Mouse (Mus musculus) midbrain, embryonic 13.5 days (tissue): Measurements from ENCODE around the gene 1700122O11Rik. TPM values are rescaled to one million over a fixed set of nuclear protein-coding genes. Genes with fewer than 3 reads are reported as not detected.
A peak's percentile ranks its signal among the peaks of the same experiment; 100 is the strongest.

Experiments used
- ATAC-seq: fragments of 200-750 bp; cut with Nextera tagmentation; 2 replicates; pipeline ENCODE4 v1.8.0; 2017; ENCODE audit warnings: mild to moderate bottlenecking, moderate TSS enrichment, moderate library complexity
- H3K27ac ChIP-seq: fragments of 300-500 bp; sonication (generic); 2 replicates; pipeline ENCODE4 v1.5.1; 2015; ENCODE audit warnings: inconsistent platforms, mild to moderate bottlenecking, moderate library complexity
- H3K27me3 ChIP-seq: fragments of 300-500 bp; sonication (generic); 2 replicates; pipeline ENCODE4 v1.6.1; 2015; ENCODE audit warnings: mild to moderate bottlenecking, inconsistent platforms
- H3K36me3 ChIP-seq: fragments of 300-500 bp; sonication (generic); 2 replicates; pipeline ENCODE4 v1.6.1; 2015; ENCODE audit warnings: mild to moderate bottlenecking, inconsistent platforms
- H3K4me1 ChIP-seq: fragments of 300-500 bp; sonication (generic); replicated peaks from 2 replicates; pipeline ENCODE4 v1.6.1; 2015; ENCODE audit warnings: inconsistent platforms
- H3K4me2 ChIP-seq: fragments of 300-500 bp; sonication (generic); replicated peaks from 2 replicates; pipeline ENCODE4 v1.6.1; 2015; ENCODE audit warnings: moderate library complexity, mild to moderate bottlenecking, inconsistent platforms
- H3K4me3 ChIP-seq: fragments of 300-500 bp; sonication (generic); replicated peaks from 2 replicates; pipeline ENCODE4 v1.5.1; 2015; ENCODE audit warnings: mild to moderate bottlenecking, inconsistent platforms
- H3K9ac ChIP-seq: fragments of 300-500 bp; sonication (generic); replicated peaks from 2 replicates; pipeline ENCODE4 v1.6.1; 2015; ENCODE audit warnings: mild to moderate bottlenecking, inconsistent platforms
- H3K9me3 ChIP-seq: fragments of 300-500 bp; sonication (generic); 2 replicates; pipeline ENCODE4 v1.6.1; 2016; ENCODE audit warnings: mild to moderate bottlenecking, inconsistent platforms
- WGBS: fragments of 180-500 bp; shearing (Covaris S2); methylation state at CpG from one replicate; pipeline ENCODE4 v1.1.7; 2015; 5-methylcytosine and 5-hydroxymethylcytosine counted together
- polyA plus RNA-seq: library from polyadenylated mRNA; unstranded; fragments of >200 nt; fragmentation: Nextera tagmentation; extraction: Ambion mirVana; gene quantifications from 2 replicates; pipeline ENCODE4 v1.2.1, GENCODE M21; 2015

1700122O11Rik gene
- polyA plus RNA-seq, 1 experiment from 2014 or later = not detected

GRCm38 (mm10) chr17:48045631-48046030 is 7.5 kb upstream of the 1700122O11Rik start:
- no peak overlapping the region for H3K4me3 ChIP-seq
- H3K4me2 ChIP-seq = no peak overlapping the region
- H3K9ac ChIP-seq = no peak overlapping the region
- ATAC-seq = no peak
- WGBS = 30% methylated on average over 4 of the region's 4 CpGs
- H3K4me1 ChIP-seq = peaks cover 13% of the 10 kb centered on the region
- H3K27ac ChIP-seq = no peak overlapping the region
- H3K9me3 ChIP-seq = no peaks in the 10 kb centered on the region
- peaks cover 9% of the 10 kb centered on the region; the same call in 1 of the 2 replicates for H3K27me3 ChIP-seq
- no peaks in the 10 kb centered on the region for H3K36me3 ChIP-seq

DNA sequence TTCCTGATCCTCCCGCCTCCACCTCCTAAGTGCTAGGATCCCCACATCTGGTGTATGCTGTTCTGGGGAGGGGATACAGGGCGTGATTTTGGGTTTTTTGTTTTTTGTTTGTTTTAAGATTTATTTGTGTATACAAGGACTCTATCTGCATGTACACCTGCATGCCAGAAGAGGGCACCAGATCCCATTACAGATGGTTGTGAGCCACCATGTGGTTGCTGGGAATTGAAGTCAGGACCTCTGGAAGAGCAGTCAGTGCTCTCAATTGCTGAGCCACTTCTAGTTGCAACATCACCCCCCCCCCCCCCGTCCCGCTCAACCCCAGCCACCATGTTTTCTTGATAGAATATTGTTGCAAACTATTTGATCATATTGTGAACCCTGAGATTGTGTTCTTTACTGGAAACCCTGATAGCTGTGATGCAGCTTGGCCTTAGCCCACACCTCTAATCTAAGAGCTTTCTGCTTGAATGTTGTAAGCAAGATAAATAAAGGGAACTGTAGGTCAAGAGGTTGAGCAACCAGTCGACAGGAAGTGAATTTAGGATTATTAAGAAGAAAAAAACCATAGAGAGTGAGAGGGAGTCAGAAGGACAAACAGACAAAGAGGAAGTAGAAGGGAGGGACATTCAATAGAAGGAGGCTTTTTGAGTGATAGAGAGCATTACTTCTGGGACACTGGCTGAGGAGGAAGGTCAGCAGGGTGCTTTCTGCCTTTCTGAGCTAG is 5.2 kb upstream of the 1700122O11Rik start:
- H3K4me1 ChIP-seq = peaks cover 27% of the 10 kb centered on the region
- no peak overlapping the region for H3K9ac ChIP-seq
- peaks cover 17% of the 10 kb centered on the region for H3K27me3 ChIP-seq
- H3K9me3 ChIP-seq = no peaks in the 10 kb centered on the region
- no peak for ATAC-seq
- H3K27ac ChIP-seq = no peak overlapping the region
- no peak overlapping the region for H3K4me2 ChIP-seq
- no peak overlapping the region for H3K4me3 ChIP-seq
- no peaks in the 10 kb centered on the region for H3K36me3 ChIP-seq
- WGBS = 84% methylated on average over 5 of the region's 5 CpGs

GRCm38 (mm10) chr17:48041351-48042287 is 3.5 kb upstream of the 1700122O11Rik start:
- peak; percentile 74 for ATAC-seq
- Histone ChIP-seq H3K4me3 (no peak overlapping the region; the same call in 1 of the 2 replicates), H3K4me2 (peak overlapping the region; percentile 44), H3K9me3 (no peaks in the 10 kb centered on the region), H3K4me1 (peaks cover 27% of the 10 kb centered on the region), H3K27me3 (peaks cover 22% of the 10 kb centered on the region), H3K27ac (peak overlapping the region; percentile 76), H3K9ac (no peak overlapping the region), H3K36me3 (no peaks in the 10 kb centered on the region)
- 3% methylated on average over 29 of the region's 29 CpGs for WGBS

- no peaks in the 10 kb centered on the region for H3K9me3 ChIP-seq
- no peak overlapping the region for H3K9ac ChIP-seq
- H3K4me1 ChIP-seq = peaks cover 27% of the 10 kb centered on the region
- H3K36me3 ChIP-seq = no peaks in the 10 kb centered on the region
- peaks cover 22% of the 10 kb centered on the region for H3K27me3 ChIP-seq
- H3K4me3 ChIP-seq = no peak overlapping the region
- no peak overlapping the region for H3K27ac ChIP-seq
- peak; percentile 67 for ATAC-seq
- peak overlapping the region; percentile 40 for H3K4me2 ChIP-seq
- 12% methylated on average over 14 of the region's 14 CpGs for WGBS
These were observed 1.3 kb upstream of the 1700122O11Rik start for GRCm38 (mm10) chr17:48039232-48039866.

DNA sequence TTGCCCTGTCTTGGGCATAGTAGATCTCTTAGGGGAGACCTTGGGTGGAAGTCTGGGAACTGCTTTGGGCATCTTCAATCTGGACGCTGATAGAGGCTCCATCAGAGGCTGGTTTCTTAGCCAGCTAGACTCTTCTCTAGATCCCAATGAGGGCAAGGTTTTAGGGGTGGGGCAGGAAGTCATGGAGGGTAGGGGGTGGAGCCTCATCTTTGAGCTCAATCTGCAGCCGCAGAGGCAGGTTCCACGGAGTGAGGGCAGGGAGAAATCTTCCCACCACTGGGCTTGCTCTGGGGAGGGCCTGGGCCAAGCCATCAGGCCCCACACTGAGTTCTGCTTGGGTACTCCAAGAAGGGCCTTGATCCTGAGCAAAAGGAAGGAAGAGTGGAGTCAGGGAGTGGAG is 1.2 kb downstream of the 1700122O11Rik start:
- Histone ChIP-seq H3K4me2 (no peak overlapping the region), H3K9ac (no peak overlapping the region), H3K4me3 (no peak overlapping the region), H3K36me3 (no peaks in the 10 kb centered on the region), H3K27me3 (peaks cover 22% of the 10 kb centered on the region), H3K4me1 (peaks cover 28% of the 10 kb centered on the region), H3K27ac (no peak overlapping the region), H3K9me3 (no peaks in the 10 kb centered on the region)
- 69% methylated on average over 3 of the region's 3 CpGs for WGBS
- no peak for ATAC-seq

DNA sequence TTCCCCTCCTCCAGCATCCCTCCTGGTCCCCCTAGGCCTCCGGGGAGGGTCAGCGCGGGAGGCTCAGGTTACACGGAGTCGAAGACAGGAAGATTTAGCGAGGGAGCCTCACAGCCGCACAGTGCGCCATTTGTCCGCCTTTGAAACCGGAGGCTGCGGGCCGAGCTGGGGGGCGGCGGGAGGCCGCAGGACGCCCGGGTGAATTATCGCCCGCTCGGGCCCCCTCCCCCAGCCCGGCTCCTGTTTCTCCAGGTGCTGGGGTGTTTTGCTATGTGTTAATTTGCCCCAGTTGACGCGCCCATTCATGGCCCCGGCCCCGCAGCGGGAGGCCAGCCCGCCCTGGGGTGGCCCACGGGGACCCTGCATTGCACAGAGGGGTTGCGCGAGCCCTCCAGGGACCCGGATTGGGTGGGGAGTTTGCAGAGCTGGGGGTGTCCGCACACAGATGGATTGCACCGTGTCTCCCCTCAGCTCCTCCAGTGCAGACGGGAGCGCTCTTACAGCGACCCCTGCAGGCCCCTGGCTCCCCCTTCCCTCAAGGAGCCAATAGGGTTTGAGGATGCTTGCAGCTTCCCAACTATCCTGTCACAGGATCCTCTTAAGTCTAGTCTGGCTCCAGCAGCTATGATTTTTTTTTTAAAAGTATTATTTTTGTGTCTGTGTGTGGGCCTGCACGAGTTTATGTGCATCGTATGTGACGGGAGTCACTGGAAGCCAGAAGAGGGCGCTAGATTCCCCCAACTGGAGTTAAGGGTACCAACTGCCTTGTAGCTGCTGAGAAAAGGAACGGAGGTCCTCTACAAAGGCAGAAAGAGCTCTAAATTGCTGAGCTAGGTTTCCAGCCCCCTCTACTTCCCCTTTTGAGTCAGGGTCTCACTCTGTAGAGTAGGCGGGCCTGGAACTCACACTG is 6.3 kb downstream of the 1700122O11Rik start:
- peak overlapping the region; percentile 76 for H3K4me2 ChIP-seq
- 6% methylated on average over 34 of the region's 42 CpGs for WGBS

GRCm38 (mm10) chr17:48029241-48029640 is 8.9 kb downstream of the 1700122O11Rik start:
- Histone ChIP-seq H3K9ac (no peak overlapping the region), H3K27ac (peak overlapping the region; percentile 62), H3K36me3 (no peaks in the 10 kb centered on the region), H3K4me2 (peak overlapping the region; percentile 17; the same call in 1 of the 2 replicates), H3K4me1 (peaks cover 35% of the 10 kb centered on the region), H3K27me3 (peaks cover 23% of the 10 kb centered on the region), H3K9me3 (no peaks in the 10 kb centered on the region), H3K4me3 (no peak overlapping the region)
- WGBS = 12% methylated on average over 12 of the region's 12 CpGs
- 0 out of 2 replicates have a peak, but pooled peaks have one; percentile 31 for ATAC-seq

More for the DNA sequence above, 6.3 kb downstream of the 1700122O11Rik start:
- Histone ChIP-seq H3K27me3 (peaks cover 23% of the 10 kb centered on the region), H3K27ac (no peak overlapping the region), H3K4me1 (peaks cover 35% of the 10 kb centered on the region), H3K36me3 (no peaks in the 10 kb centered on the region), H3K9ac (peak overlapping the region; percentile 61), H3K9me3 (no peaks in the 10 kb centered on the region), H3K4me3 (peak overlapping the region; percentile 40)
- ATAC-seq = peak; percentile 71

GRCm38 (mm10) chr17:48028250-48028649 is 9.8 kb downstream of the 1700122O11Rik start:
- Histone ChIP-seq H3K27me3 (peaks cover 26% of the 10 kb centered on the region), H3K4me2 (no peak overlapping the region)
- ATAC-seq = no peak

GRCm38 (mm10) chr17:48027677-48028076 is 10.4 kb downstream of the 1700122O11Rik start:
- Histone ChIP-seq H3K27ac (no peak overlapping the region), H3K4me1 (peaks cover 37% of the 10 kb centered on the region), H3K36me3 (no peaks in the 10 kb centered on the region), H3K4me3 (no peak overlapping the region), H3K9ac (no peak overlapping the region), H3K4me2 (no peak overlapping the region), H3K27me3 (peaks cover 26% of the 10 kb centered on the region), H3K9me3 (no peaks in the 10 kb centered on the region)
- 72% methylated on average over 6 of the region's 6 CpGs for WGBS
- no peak for ATAC-seq

More at GRCm38 (mm10) chr17:48028250-48028649, 9.8 kb downstream of the 1700122O11Rik start:
- Histone ChIP-seq H3K36me3 (no peaks in the 10 kb centered on the region), H3K9ac (no peak overlapping the region), H3K4me3 (no peak overlapping the region), H3K27ac (no peak overlapping the region), H3K9me3 (no peaks in the 10 kb centered on the region), H3K4me1 (peaks cover 32% of the 10 kb centered on the region)
- 91% methylated on average over 5 of the region's 5 CpGs for WGBS

GRCm38 (mm10) chr17:48027019-48027418 is 11.1 kb downstream of the 1700122O11Rik start:
- peaks cover 27% of the 10 kb centered on the region for H3K27me3 ChIP-seq
- no peak overlapping the region for H3K9ac ChIP-seq
- H3K27ac ChIP-seq = no peak overlapping the region
- no peak for ATAC-seq
- H3K4me1 ChIP-seq = peaks cover 36% of the 10 kb centered on the region
- no peaks in the 10 kb centered on the region for H3K9me3 ChIP-seq
- H3K36me3 ChIP-seq = no peaks in the 10 kb centered on the region
- no peak overlapping the region for H3K4me2 ChIP-seq
- WGBS = 92% methylated on average over 5 of the region's 5 CpGs
- H3K4me3 ChIP-seq = no peak overlapping the region

DNA sequence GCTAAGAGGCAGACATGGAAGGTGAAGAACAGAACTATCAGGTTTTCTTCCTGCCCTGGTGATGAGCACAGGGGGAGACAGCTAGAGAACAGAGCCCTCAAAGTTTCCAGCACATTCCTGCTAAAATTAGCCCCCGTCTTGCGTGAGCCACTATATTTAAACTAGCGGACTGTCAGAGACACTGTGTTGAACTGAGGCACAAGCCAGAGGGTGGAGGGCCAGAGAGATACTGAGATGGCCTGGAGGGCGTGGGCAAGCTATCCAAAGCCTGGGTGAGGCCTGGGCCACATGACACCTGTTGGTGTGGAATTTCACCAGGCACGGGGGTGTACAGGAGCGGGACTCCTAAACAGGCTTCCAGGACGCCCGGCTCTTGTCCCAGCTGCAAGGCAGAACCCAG is 14.0 kb downstream of the 1700122O11Rik start:
- 81% methylated on average over 8 of the region's 8 CpGs for WGBS
- no peak for ATAC-seq
- peaks cover 9% of the 10 kb centered on the region for H3K4me1 ChIP-seq
- H3K27me3 ChIP-seq = peaks cover 18% of the 10 kb centered on the region
- H3K4me3 ChIP-seq = no peak overlapping the region
- no peak overlapping the region for H3K27ac ChIP-seq
- H3K4me2 ChIP-seq = no peak overlapping the region
- no peaks in the 10 kb centered on the region for H3K9me3 ChIP-seq
- no peaks in the 10 kb centered on the region for H3K36me3 ChIP-seq
- no peak overlapping the region for H3K9ac ChIP-seq
